Mouse (Mus musculus): ENCODE data around the gene Cysrt1. TPM values are rescaled to one million over a fixed set of nuclear protein-coding genes. Genes with fewer than 3 reads are reported as not detected.

The Cysrt1 gene
- polyA plus RNA-seq, 1 experiment = not detected

DNA sequence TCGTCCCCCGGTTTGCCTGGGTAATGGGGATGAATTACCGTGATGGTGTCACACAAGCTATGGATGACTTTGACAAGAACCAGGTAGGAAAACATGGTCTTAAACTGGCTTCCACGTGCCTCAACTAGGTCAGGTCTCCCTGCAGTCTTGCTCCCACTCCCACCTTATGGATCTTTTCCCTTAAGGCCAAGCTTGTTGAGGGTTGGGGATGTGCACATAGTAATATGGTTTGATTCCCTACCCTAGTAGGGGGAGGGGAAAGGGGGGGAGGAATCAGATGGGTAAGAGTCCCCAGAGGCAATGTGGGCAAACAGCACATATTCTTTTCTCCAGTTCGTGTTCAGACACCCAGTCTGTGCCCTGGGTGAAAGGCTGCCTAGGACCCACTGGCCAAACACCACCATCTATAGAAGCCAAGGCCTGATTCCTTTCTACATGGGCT, 20.9 kb downstream of the Cysrt1 start:
- H3K4me3 ChIP-seq (replicated peaks; ENCODE audit: control insufficient read depth, low read depth, low read length) = peak overlapping the region; percentile 27
- H3K27ac ChIP-seq (ENCODE audit: control insufficient read depth, insufficient read depth, low read depth, low read length, poor library complexity) = no peak overlapping the region
- no peak for TF ChIP-seq CTCF (IDR thresholded peaks at IDR 0.05; ENCODE audit: control insufficient read depth, insufficient read depth, low read length)
- WGBS = 79% methylated on average over 5 of the region's 5 CpGs
- no peaks in the 10 kb centered on the region; the same call in 1 of the 2 replicates for H3K4me1 ChIP-seq (ENCODE audit: control insufficient read depth, insufficient read depth, low read length)

DNA sequence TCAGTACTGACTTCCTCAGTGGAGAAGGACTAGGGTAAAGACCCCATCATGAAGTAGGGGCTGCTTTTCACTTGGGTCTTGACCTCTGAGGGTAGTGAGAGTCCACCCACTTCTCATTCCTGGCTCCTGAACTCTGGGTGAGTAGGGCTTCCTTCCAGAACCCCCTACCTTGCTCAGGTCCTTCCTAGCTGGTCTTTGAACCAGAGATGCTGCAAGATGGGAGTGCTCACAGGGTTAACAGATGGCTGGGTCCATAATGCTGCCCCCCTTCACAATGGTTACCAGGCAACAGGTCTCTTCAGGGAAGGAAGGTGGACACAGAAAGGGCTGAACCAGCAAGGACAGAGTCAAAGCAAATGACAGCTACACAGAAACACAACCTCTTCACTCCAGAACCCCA, 23.8 kb downstream of the Cysrt1 start, which contains the start of gene Fam166a:
TSS of gene Fam166a (plus strand) at position 301 of the 400 bp plus-strand sequence.
- no peak for TF ChIP-seq POLR2A (IDR thresholded peaks at IDR 0.05; ENCODE audit: borderline replicate concordance, control insufficient read depth, low read depth, low read length)
- TF ChIP-seq CTCF (IDR thresholded peaks at IDR 0.05; ENCODE audit: control insufficient read depth, insufficient read depth, low read length) = no peak
- no peak within 1 kb of the TSS for H3K4me3 ChIP-seq (replicated peaks; ENCODE audit: control insufficient read depth, low read depth, low read length)
- no peaks in the 10 kb centered on the region; the same call in 1 of the 2 replicates for H3K4me1 ChIP-seq (ENCODE audit: control insufficient read depth, insufficient read depth, low read length)
- no peak within 1 kb of the TSS for H3K27ac ChIP-seq (ENCODE audit: control insufficient read depth, insufficient read depth, low read depth, low read length, poor library complexity)

DNA sequence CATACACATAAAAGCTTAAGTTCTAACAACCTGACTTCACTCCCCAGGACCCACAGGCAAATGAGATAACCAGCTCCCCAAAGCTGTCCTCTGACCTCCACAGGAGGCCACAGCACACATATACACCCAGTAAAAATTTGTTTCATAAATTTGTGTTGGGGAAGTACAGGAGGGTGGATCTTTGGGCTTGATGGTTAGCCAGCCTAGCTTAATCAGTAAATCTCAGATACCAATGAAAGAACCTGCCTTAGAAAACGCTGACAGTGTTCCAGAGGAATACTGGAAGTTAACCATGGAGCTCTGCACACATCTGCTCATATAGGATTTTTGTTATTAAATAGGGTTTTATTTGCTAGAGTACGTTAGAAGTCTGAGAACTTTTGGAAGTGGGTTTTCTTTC, 24.6 kb downstream of the Cysrt1 start:
- H3K4me3 ChIP-seq (replicated peaks; ENCODE audit: control insufficient read depth, low read depth, low read length) = no peak overlapping the region
- H3K27ac ChIP-seq (ENCODE audit: control insufficient read depth, insufficient read depth, low read depth, low read length, poor library complexity) = no peak overlapping the region
- TF ChIP-seq POLR2A (IDR thresholded peaks at IDR 0.05; ENCODE audit: borderline replicate concordance, control insufficient read depth, low read depth, low read length) (no peak), CTCF (IDR thresholded peaks at IDR 0.05; ENCODE audit: control insufficient read depth, insufficient read depth, low read length) (no peak)
- H3K4me1 ChIP-seq (ENCODE audit: control insufficient read depth, insufficient read depth, low read length) = no peaks in the 10 kb centered on the region; the same call in 1 of the 2 replicates
- WGBS = 69% methylated on average over 2 of the region's 2 CpGs

DNA sequence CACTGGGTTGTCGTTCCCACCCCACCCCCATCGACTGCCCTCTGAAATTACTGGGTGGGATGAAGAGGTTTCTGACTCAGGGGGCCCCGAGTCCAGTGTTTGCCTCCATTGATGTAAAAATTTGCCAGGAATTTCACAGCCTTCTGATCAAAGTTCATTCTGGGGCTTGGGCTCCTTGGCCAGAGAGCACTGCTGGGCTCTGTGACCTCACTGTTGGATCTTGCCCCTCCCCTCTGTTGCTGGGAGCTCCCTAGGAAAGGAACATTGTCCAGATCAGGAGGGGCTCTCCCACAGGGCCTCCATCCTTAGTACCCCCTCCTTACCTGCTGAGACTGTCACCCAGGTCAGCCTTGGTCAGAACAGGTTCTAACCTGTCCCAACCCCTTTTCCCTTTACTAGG, 27.8 kb downstream of the Cysrt1 start, which contains the start of gene Stpg3:
TSS of gene Stpg3 (minus strand) at position 194 of the 400 bp plus-strand sequence.
- H3K4me1 ChIP-seq (ENCODE audit: control insufficient read depth, insufficient read depth, low read length) = no peaks in the 10 kb centered on the region; the same call in 1 of the 2 replicates
- WGBS = 76% methylated on average over 3 of the region's 3 CpGs
- no peak for TF ChIP-seq POLR2A (IDR thresholded peaks at IDR 0.05; ENCODE audit: borderline replicate concordance, control insufficient read depth, low read depth, low read length)
- TF ChIP-seq CTCF (IDR thresholded peaks at IDR 0.05; ENCODE audit: control insufficient read depth, insufficient read depth, low read length) = no peak
- H3K27ac ChIP-seq (ENCODE audit: control insufficient read depth, insufficient read depth, low read depth, low read length, poor library complexity) = no peak within 1 kb of the TSS
- H3K4me3 ChIP-seq (replicated peaks; ENCODE audit: control insufficient read depth, low read depth, low read length) = no peak within 1 kb of the TSS

DNA sequence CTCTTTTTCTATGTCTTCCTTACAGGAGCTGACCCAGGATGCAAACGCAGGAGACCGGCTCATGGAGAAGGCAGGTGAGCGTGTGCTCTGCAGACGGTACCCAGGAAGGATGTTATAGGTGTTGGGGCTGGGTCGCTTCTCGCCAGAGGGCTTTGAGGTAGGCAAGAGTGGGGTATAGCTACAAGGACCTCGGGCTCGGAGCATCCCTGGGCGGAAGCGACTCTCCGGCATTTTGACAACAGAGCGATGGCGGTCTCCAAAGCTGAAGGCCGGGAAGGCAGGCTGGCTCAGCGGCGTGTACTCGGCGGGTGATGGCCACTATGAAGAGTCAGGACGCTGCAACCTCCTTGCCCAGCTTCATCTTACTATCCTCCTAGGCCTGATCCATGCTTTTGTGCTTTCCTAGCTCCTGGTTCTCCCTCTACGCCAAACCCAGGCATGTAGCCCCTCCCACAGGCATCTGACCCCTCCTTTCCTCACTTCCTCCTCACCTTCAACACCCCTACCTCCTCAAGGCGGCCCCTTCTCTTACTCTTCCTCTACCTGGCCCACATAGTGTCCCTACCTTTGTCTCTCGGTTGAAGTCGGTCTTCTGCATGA, 28.9 kb downstream of the Cysrt1 start:
- H3K4me3 ChIP-seq (replicated peaks; ENCODE audit: control insufficient read depth, low read depth, low read length) = no peak overlapping the region
- TF ChIP-seq POLR2A (IDR thresholded peaks at IDR 0.05; ENCODE audit: borderline replicate concordance, control insufficient read depth, low read depth, low read length) (no peak), CTCF (IDR thresholded peaks at IDR 0.05; ENCODE audit: control insufficient read depth, insufficient read depth, low read length) (no peak)
- WGBS = 81% methylated on average over 23 of the region's 23 CpGs
- no peak overlapping the region for H3K27ac ChIP-seq (ENCODE audit: control insufficient read depth, insufficient read depth, low read depth, low read length, poor library complexity)
- no peaks in the 10 kb centered on the region; the same call in 1 of the 2 replicates for H3K4me1 ChIP-seq (ENCODE audit: control insufficient read depth, insufficient read depth, low read length)

DNA sequence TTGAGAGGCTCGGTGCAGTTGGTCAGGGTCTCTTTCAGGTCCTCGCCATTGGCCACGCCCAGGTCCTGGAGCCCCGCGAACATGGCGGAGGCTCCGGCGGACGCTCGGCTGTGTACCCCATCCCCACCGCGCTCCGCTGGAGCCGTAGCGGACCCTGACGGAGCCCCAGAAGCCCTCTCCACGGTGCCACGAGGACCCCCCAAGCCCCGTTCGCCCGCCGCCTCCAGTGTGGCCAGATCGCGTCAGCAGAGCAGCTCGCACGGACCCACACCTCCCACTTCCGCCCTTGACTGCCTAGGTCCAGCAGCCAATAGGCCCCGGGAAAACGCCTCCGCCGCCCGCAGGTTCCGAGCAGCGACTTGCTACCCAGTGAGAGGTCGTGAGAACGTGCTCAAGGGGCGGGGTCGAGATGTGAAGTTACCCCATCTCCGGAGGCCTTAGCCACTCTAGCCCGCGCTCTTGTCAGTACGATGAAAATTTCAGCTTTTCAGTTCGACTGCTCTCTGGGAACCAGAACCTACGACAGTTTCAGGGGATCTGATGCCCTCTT, 31.1 kb downstream of the Cysrt1 start, which contains the start of gene Nelfb:
TSS of gene Nelfb (minus strand) at position 369 of the 550 bp plus-strand sequence.
- TF ChIP-seq POLR2A (IDR thresholded peaks at IDR 0.05; ENCODE audit: borderline replicate concordance, control insufficient read depth, low read depth, low read length) (peak; percentile 88; the same call in 1 of the 2 replicates), CTCF (IDR thresholded peaks at IDR 0.05; ENCODE audit: control insufficient read depth, insufficient read depth, low read length) (no peak)
- no peaks in the 10 kb centered on the region; the same call in 1 of the 2 replicates for H3K4me1 ChIP-seq (ENCODE audit: control insufficient read depth, insufficient read depth, low read length)
- H3K27ac ChIP-seq (ENCODE audit: control insufficient read depth, insufficient read depth, low read depth, low read length, poor library complexity) = peak within 1 kb of the TSS; percentile 88
- WGBS = under 1% methylated on average over 44 of the region's 44 CpGs
- H3K4me3 ChIP-seq (replicated peaks; ENCODE audit: control insufficient read depth, low read depth, low read length) = peak within 1 kb of the TSS; percentile 87

DNA sequence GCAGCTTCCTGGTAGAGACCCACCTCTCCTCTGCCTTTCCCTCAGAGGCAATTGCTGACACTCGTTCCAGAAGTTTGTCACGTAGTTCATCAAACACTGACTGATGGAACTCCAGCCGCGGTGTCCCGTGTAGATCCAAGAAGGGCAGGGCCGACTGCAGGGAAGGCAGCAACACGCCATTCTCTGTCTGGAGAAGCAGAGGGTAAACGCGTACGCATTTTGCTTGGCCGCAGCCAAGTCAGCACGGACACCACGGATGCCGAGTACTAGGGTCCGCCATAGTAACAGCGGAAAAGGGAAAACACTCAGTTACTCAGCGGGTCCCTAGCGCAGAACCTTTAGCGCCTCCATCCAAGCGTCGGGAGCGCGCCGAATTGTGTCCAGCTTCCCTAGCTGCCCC, 31.6 kb downstream of the Cysrt1 start:
- H3K27ac ChIP-seq (ENCODE audit: control insufficient read depth, insufficient read depth, low read depth, low read length, poor library complexity) = peak overlapping the region; percentile 88
- TF ChIP-seq CTCF (IDR thresholded peaks at IDR 0.05; ENCODE audit: control insufficient read depth, insufficient read depth, low read length) = no peak
- no peak for TF ChIP-seq POLR2A (IDR thresholded peaks at IDR 0.05; ENCODE audit: borderline replicate concordance, control insufficient read depth, low read depth, low read length)
- WGBS = under 1% methylated on average over 24 of the region's 24 CpGs
- no peaks in the 10 kb centered on the region; the same call in 1 of the 2 replicates for H3K4me1 ChIP-seq (ENCODE audit: control insufficient read depth, insufficient read depth, low read length)
- H3K4me3 ChIP-seq (replicated peaks; ENCODE audit: control insufficient read depth, low read depth, low read length) = peak overlapping the region; percentile 87

DNA sequence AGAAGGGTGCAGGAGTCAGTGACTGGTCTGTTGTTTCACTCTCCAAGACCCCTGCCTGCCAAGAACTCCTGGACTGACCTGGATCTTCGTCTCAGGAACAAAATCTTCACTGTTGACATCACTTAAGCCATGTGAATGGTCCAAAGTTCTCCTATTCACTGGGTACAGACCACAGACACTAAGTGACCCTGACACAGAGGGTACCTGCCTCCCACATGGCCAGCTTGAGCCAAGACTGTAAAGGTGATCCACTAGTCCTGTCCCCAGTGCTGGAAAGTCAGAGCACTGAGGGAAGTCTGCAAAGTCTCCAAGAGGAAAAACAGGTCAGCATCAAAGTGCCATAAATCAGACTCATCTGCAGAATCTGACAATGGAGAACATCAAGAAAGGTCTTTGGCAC, 34.7 kb downstream of the Cysrt1 start:
- H3K4me3 ChIP-seq (replicated peaks; ENCODE audit: control insufficient read depth, low read depth, low read length) = no peak overlapping the region
- H3K4me1 ChIP-seq (ENCODE audit: control insufficient read depth, insufficient read depth, low read length) = no peaks in the 10 kb centered on the region; the same call in 1 of the 2 replicates
- TF ChIP-seq POLR2A (IDR thresholded peaks at IDR 0.05; ENCODE audit: borderline replicate concordance, control insufficient read depth, low read depth, low read length) (no peak), CTCF (IDR thresholded peaks at IDR 0.05; ENCODE audit: control insufficient read depth, insufficient read depth, low read length) (no peak)
- H3K27ac ChIP-seq (ENCODE audit: control insufficient read depth, insufficient read depth, low read depth, low read length, poor library complexity) = no peak overlapping the region
- 86% methylated on average over 1 of the region's 1 CpGs for WGBS
